Mouse (Mus musculus) splenic B cell, adult 2 months (primary cell): Measurements from ENCODE around the gene Foxo3.

Experiments used
- DNase-seq: peaks from one replicate; pipeline ENCODE4 v3.0.0-alpha.2; 2011; ENCODE audit warnings: low read depth, low spot score
- H3K27me3 ChIP-seq: 2 replicates; pipeline ENCODE4 v1.6.1; 2012; ENCODE audit warnings: mild to moderate bottlenecking, low read length, moderate library complexity, mixed read lengths; ENCODE audit not compliant: control insufficient read depth, poor library complexity, insufficient read depth, severe bottlenecking
- H3K36me3 ChIP-seq: 2 replicates; pipeline ENCODE4 v1.6.1; 2012; ENCODE audit warnings: mild to moderate bottlenecking, low read length, moderate library complexity, mixed read lengths; ENCODE audit not compliant: control insufficient read depth, poor library complexity, insufficient read depth, severe bottlenecking

Gene Foxo3

GRCm38 (mm10) chr10:42248156-42248555 lies 28.4 kb downstream of the Foxo3 start:
- Histone ChIP-seq H3K27me3 (no peaks in the 10 kb centered on the region), H3K36me3 (no peaks in the 10 kb centered on the region)
- DNase-seq: no peak

- no peaks in the 10 kb centered on the region for H3K36me3 ChIP-seq
- DNase-seq: no peak
- H3K27me3 ChIP-seq: no peaks in the 10 kb centered on the region
These were observed 29.3 kb downstream of the Foxo3 start for GRCm38 (mm10) chr10:42247125-42247816.

- H3K27me3 ChIP-seq: no peaks in the 10 kb centered on the region
- no peak for DNase-seq
These were observed 30.1 kb downstream of the Foxo3 start for GRCm38 (mm10) chr10:42246483-42246882.

GRCm38 (mm10) chr10:42245636-42246035 lies 30.9 kb downstream of the Foxo3 start:
- Histone ChIP-seq H3K27me3 (no peaks in the 10 kb centered on the region), H3K36me3 (no peaks in the 10 kb centered on the region)
- DNase-seq: no peak

More at GRCm38 (mm10) chr10:42246483-42246882, 30.1 kb downstream of the Foxo3 start:
- no peaks in the 10 kb centered on the region for H3K36me3 ChIP-seq

- no peaks in the 10 kb centered on the region for H3K27me3 ChIP-seq
- H3K36me3 ChIP-seq: no peaks in the 10 kb centered on the region
- DNase-seq: no peak
These were observed 31.3 kb downstream of the Foxo3 start for GRCm38 (mm10) chr10:42245256-42245601.

GRCm38 (mm10) chr10:42244420-42245255 lies 31.9 kb downstream of the Foxo3 start:
- DNase-seq: no peak
- Histone ChIP-seq H3K36me3 (no peaks in the 10 kb centered on the region), H3K27me3 (no peaks in the 10 kb centered on the region)

GRCm38 (mm10) chr10:42243925-42244324 lies 32.6 kb downstream of the Foxo3 start:
- Histone ChIP-seq H3K27me3 (no peaks in the 10 kb centered on the region), H3K36me3 (no peaks in the 10 kb centered on the region)
- DNase-seq: no peak

GRCm38 (mm10) chr10:42242484-42242883 lies 34.1 kb downstream of the Foxo3 start:
- DNase-seq: no peak
- no peaks in the 10 kb centered on the region for H3K27me3 ChIP-seq
- no peaks in the 10 kb centered on the region for H3K36me3 ChIP-seq

- DNase-seq: no peak
- Histone ChIP-seq H3K36me3 (no peaks in the 10 kb centered on the region), H3K27me3 (no peaks in the 10 kb centered on the region)
These were observed 34.8 kb downstream of the Foxo3 start for GRCm38 (mm10) chr10:42241775-42242174.

- Histone ChIP-seq H3K27me3 (no peaks in the 10 kb centered on the region), H3K36me3 (no peaks in the 10 kb centered on the region)
- no peak for DNase-seq
These were observed 36.8 kb downstream of the Foxo3 start for GRCm38 (mm10) chr10:42239810-42240111.

- no peak for DNase-seq
- Histone ChIP-seq H3K36me3 (no peaks in the 10 kb centered on the region), H3K27me3 (no peaks in the 10 kb centered on the region)
These were observed 37.4 kb downstream of the Foxo3 start for GRCm38 (mm10) chr10:42238923-42239809.

GRCm38 (mm10) chr10:42238296-42238695 lies 38.3 kb downstream of the Foxo3 start:
- no peak for DNase-seq
- H3K36me3 ChIP-seq: no peaks in the 10 kb centered on the region
- no peaks in the 10 kb centered on the region for H3K27me3 ChIP-seq

GRCm38 (mm10) chr10:42237556-42237955 lies 39.0 kb downstream of the Foxo3 start:
- no peak for DNase-seq
- Histone ChIP-seq H3K36me3 (no peaks in the 10 kb centered on the region), H3K27me3 (no peaks in the 10 kb centered on the region)

GRCm38 (mm10) chr10:42235321-42235720 lies 41.2 kb downstream of the Foxo3 start:
- DNase-seq: no peak
- no peaks in the 10 kb centered on the region for H3K36me3 ChIP-seq
- no peaks in the 10 kb centered on the region for H3K27me3 ChIP-seq

- no peaks in the 10 kb centered on the region for H3K36me3 ChIP-seq
- DNase-seq: no peak
- no peaks in the 10 kb centered on the region for H3K27me3 ChIP-seq
These were observed 43.6 kb downstream of the Foxo3 start for GRCm38 (mm10) chr10:42232977-42233376.
